Mouse (Mus musculus): ENCODE measurements around the gene Ech1. TPM values are rescaled to one million over a fixed set of nuclear protein-coding genes. Genes with fewer than 3 reads are reported as not detected.
A peak's percentile ranks its signal among the peaks of the same experiment; 100 is the strongest.
"Not testable (repeated sequence)": the region's sequence is repeated elsewhere in the genome, so short reads cannot be mapped to it uniquely, and the experiment has no call there.

The Ech1 gene
- polyA plus RNA-seq, 1 experiment from 2014 or later: 94.7 TPM

GRCm38 (mm10) chr7:28865481-28866300 is 40.7 kb downstream of the Ech1 start:
- DNase-seq (ENCODE audit: low spot score): peak; percentile 74
- Histone ChIP-seq H3K36me3 (ENCODE audit: control insufficient read depth, insufficient read depth, low read length) (no peaks in the 10 kb centered on the region), H3K4me2 (ENCODE audit: low read depth, severe bottlenecking) (peak overlapping the region; percentile 39), H3K27ac (replicated peaks; ENCODE audit: low read depth, low read length) (no peak overlapping the region), H3K9me3 (ENCODE audit: control insufficient read depth, low read length) (0 out of 2 replicates have a peak, but pooled peaks cover 2% of the 10 kb centered on the region), H3K9ac (ENCODE audit: low read length) (peak overlapping the region; percentile 32; the same call in 1 of the 2 replicates), H3K4me3 (ENCODE audit: low read depth, low read length) (no peak overlapping the region), H3K4me1 (ENCODE audit: control insufficient read depth, insufficient read depth, low read length) (0 out of 2 replicates have a peak, but pooled peaks cover 3% of the 10 kb centered on the region), H3K27me3 (ENCODE audit: control insufficient read depth, insufficient read depth, low read length) (no peaks in the 10 kb centered on the region)
- no peak for ATAC-seq (ENCODE audit: insufficient number of reproducible peaks, low FRiP score, low TSS enrichment, low read depth)
- 36% methylated on average over 33 of the region's 33 CpGs for WGBS

- no peak overlapping the region for H3K9ac ChIP-seq (ENCODE audit: low read length)
- H3K4me2 ChIP-seq (ENCODE audit: low read depth, severe bottlenecking): no peak overlapping the region
- 0 out of 2 replicates have a peak, but pooled peaks have one; percentile 36 for ATAC-seq (ENCODE audit: insufficient number of reproducible peaks, low FRiP score, low TSS enrichment, low read depth)
- 91% methylated on average over 28 of the region's 28 CpGs for WGBS
- no peak overlapping the region for H3K4me3 ChIP-seq (ENCODE audit: low read depth, low read length)
- no peaks in the 10 kb centered on the region for H3K27me3 ChIP-seq (ENCODE audit: control insufficient read depth, insufficient read depth, low read length)
- peak; percentile 32 for DNase-seq (ENCODE audit: low spot score)
- no peak overlapping the region for H3K27ac ChIP-seq (replicated peaks; ENCODE audit: low read depth, low read length)
- 0 out of 2 replicates have a peak, but pooled peaks cover 3% of the 10 kb centered on the region for H3K4me1 ChIP-seq (ENCODE audit: control insufficient read depth, insufficient read depth, low read length)
- H3K36me3 ChIP-seq (ENCODE audit: control insufficient read depth, insufficient read depth, low read length): no peaks in the 10 kb centered on the region
- H3K9me3 ChIP-seq (ENCODE audit: control insufficient read depth, low read length): no peaks in the 10 kb centered on the region
These were observed 41.9 kb downstream of the Ech1 start for GRCm38 (mm10) chr7:28866769-28867507.

- ATAC-seq (ENCODE audit: insufficient number of reproducible peaks, low FRiP score, low TSS enrichment, low read depth); H3K4me2 ChIP-seq (ENCODE audit: low read depth, severe bottlenecking); H3K36me3 ChIP-seq (ENCODE audit: control insufficient read depth, insufficient read depth, low read length); H3K4me1 ChIP-seq (ENCODE audit: control insufficient read depth, insufficient read depth, low read length); H3K9ac ChIP-seq (ENCODE audit: low read length); H3K4me3 ChIP-seq (ENCODE audit: low read depth, low read length); H3K27me3 ChIP-seq (ENCODE audit: control insufficient read depth, insufficient read depth, low read length); H3K27ac ChIP-seq (replicated peaks; ENCODE audit: low read depth, low read length); H3K9me3 ChIP-seq (ENCODE audit: control insufficient read depth, low read length): not testable (repeated sequence)
- peak; percentile 81 for DNase-seq (ENCODE audit: low spot score)
- 30% methylated on average over 23 of the region's 23 CpGs for WGBS
These were observed 42.7 kb downstream of the Ech1 start for GRCm38 (mm10) chr7:28867508-28868340.

GRCm38 (mm10) chr7:28870901-28871664 is 46.1 kb downstream of the Ech1 start:
- Histone ChIP-seq H3K4me1 (ENCODE audit: control insufficient read depth, insufficient read depth, low read length) (0 out of 2 replicates have a peak, but pooled peaks cover 3% of the 10 kb centered on the region), H3K4me2 (ENCODE audit: low read depth, severe bottlenecking) (no peak overlapping the region), H3K27me3 (ENCODE audit: control insufficient read depth, insufficient read depth, low read length) (no peaks in the 10 kb centered on the region), H3K36me3 (ENCODE audit: control insufficient read depth, insufficient read depth, low read length) (no peaks in the 10 kb centered on the region), H3K9me3 (ENCODE audit: control insufficient read depth, low read length) (no peaks in the 10 kb centered on the region), H3K4me3 (ENCODE audit: low read depth, low read length) (no peak overlapping the region), H3K27ac (replicated peaks; ENCODE audit: low read depth, low read length) (no peak overlapping the region), H3K9ac (ENCODE audit: low read length) (no peak overlapping the region)
- no peak for DNase-seq (ENCODE audit: low spot score)
- no peak for ATAC-seq (ENCODE audit: insufficient number of reproducible peaks, low FRiP score, low TSS enrichment, low read depth)
- 91% methylated on average over 24 of the region's 24 CpGs for WGBS

GRCm38 (mm10) chr7:28874565-28874964 is 49.5 kb downstream of the Ech1 start:
- Histone ChIP-seq H3K9ac (ENCODE audit: low read length) (no peak overlapping the region), H3K27ac (replicated peaks; ENCODE audit: low read depth, low read length) (no peak overlapping the region), H3K27me3 (ENCODE audit: control insufficient read depth, insufficient read depth, low read length) (no peaks in the 10 kb centered on the region), H3K9me3 (ENCODE audit: control insufficient read depth, low read length) (no peaks in the 10 kb centered on the region), H3K4me1 (ENCODE audit: control insufficient read depth, insufficient read depth, low read length) (no peaks in the 10 kb centered on the region), H3K4me2 (ENCODE audit: low read depth, severe bottlenecking) (no peak overlapping the region), H3K36me3 (ENCODE audit: control insufficient read depth, insufficient read depth, low read length) (no peaks in the 10 kb centered on the region), H3K4me3 (ENCODE audit: low read depth, low read length) (no peak overlapping the region)
- ATAC-seq (ENCODE audit: insufficient number of reproducible peaks, low FRiP score, low TSS enrichment, low read depth): no peak
- DNase-seq (ENCODE audit: low spot score): no peak
- 57% methylated on average over 2 of the region's 2 CpGs for WGBS

GRCm38 (mm10) chr7:28876099-28876498 is 51.1 kb downstream of the Ech1 start:
- H3K9me3 ChIP-seq (ENCODE audit: control insufficient read depth, low read length): no peaks in the 10 kb centered on the region
- WGBS: 89% methylated on average over 4 of the region's 4 CpGs
- no peaks in the 10 kb centered on the region for H3K27me3 ChIP-seq (ENCODE audit: control insufficient read depth, insufficient read depth, low read length)
- no peak for DNase-seq (ENCODE audit: low spot score)
- no peaks in the 10 kb centered on the region for H3K36me3 ChIP-seq (ENCODE audit: control insufficient read depth, insufficient read depth, low read length)
- no peak for ATAC-seq (ENCODE audit: insufficient number of reproducible peaks, low FRiP score, low TSS enrichment, low read depth)
- H3K4me2 ChIP-seq (ENCODE audit: low read depth, severe bottlenecking): no peak overlapping the region
- H3K4me3 ChIP-seq (ENCODE audit: low read depth, low read length): no peak overlapping the region
- H3K4me1 ChIP-seq (ENCODE audit: control insufficient read depth, insufficient read depth, low read length): no peaks in the 10 kb centered on the region
- no peak overlapping the region for H3K27ac ChIP-seq (replicated peaks; ENCODE audit: low read depth, low read length)
- H3K9ac ChIP-seq (ENCODE audit: low read length): no peak overlapping the region

- H3K9me3 ChIP-seq (ENCODE audit: control insufficient read depth, low read length): no peaks in the 10 kb centered on the region
- no peak for DNase-seq (ENCODE audit: low spot score)
- H3K27me3 ChIP-seq (ENCODE audit: control insufficient read depth, insufficient read depth, low read length): no peaks in the 10 kb centered on the region
- no peak overlapping the region for H3K4me2 ChIP-seq (ENCODE audit: low read depth, severe bottlenecking)
- ATAC-seq (ENCODE audit: insufficient number of reproducible peaks, low FRiP score, low TSS enrichment, low read depth): no peak
- H3K4me1 ChIP-seq (ENCODE audit: control insufficient read depth, insufficient read depth, low read length): no peaks in the 10 kb centered on the region
- H3K4me3 ChIP-seq (ENCODE audit: low read depth, low read length): no peak overlapping the region
- H3K9ac ChIP-seq (ENCODE audit: low read length): no peak overlapping the region
- 85% methylated on average over 7 of the region's 7 CpGs for WGBS
- no peak overlapping the region for H3K27ac ChIP-seq (replicated peaks; ENCODE audit: low read depth, low read length)
- no peaks in the 10 kb centered on the region for H3K36me3 ChIP-seq (ENCODE audit: control insufficient read depth, insufficient read depth, low read length)
These were observed 52.1 kb downstream of the Ech1 start for GRCm38 (mm10) chr7:28877155-28877554.

Measured in limb, embryonic 11.5 days (tissue).